Mouse (Mus musculus) right cerebral cortex, postnatal 14 days (tissue): ENCODE measurements around the gene Atrx.
"Not testable (repeated sequence)": the region's sequence is repeated elsewhere in the genome, so short reads cannot be mapped to it uniquely, and the experiment has no call there.

Source experiments
- DNase-seq: peaks from one replicate; pipeline ENCODE4 v3.0.0; 2022

Gene Atrx

DNA sequence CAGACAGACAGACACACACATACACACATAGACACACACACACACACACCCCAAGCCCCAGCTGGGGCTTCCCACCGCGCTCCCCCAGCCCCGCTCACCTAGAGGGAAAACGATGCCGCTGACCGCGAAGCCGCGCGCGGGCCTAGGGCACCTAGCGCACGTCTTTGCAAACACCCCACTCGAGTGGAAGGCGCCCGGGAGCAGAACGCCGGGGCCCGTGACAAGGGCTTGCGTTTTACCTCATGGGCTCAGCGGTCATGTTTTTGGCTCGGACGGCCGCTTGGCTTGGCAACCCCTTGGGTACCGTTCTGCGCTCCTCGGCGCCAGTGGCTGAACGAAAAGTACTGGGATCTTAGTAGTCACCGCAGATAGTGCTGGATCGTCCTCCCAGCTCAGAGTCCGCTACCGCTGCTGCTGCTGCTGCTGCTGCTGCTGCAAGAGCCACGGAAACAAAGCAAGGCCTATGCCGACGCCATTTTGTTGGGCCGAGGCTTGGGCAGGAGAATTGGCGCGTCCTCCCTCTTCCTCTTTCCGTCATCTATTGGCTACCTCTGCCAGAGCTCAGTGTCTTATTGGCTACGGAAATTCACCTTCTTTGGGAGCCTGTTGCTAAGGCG, at the start of gene Atrx:
Atrx (minus strand) TSS at position 543 of the 617 bp plus-strand sequence.
- peak; percentile 66 for DNase-seq

DNA sequence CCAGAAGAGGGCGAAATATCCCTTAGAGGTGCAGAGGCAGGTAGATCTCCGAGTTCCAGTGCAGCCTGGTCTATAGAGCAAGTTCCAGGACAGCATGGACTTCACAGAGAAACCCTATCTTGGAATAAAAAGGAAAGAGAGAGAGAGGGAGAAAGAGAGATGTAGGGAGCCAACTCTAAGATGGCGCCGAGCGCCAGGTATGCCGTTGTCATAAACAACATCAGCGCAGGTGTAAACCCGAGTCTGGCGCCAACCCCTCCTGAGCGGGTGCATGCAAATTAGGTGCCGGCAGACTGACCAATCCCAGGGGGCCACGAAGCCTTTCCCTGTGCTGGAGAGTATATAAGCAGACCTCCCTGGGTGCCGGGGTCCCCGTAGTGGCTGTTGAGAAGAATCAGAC, 27.9 kb upstream of the Atrx start:
- not testable (repeated sequence) for DNase-seq

DNA sequence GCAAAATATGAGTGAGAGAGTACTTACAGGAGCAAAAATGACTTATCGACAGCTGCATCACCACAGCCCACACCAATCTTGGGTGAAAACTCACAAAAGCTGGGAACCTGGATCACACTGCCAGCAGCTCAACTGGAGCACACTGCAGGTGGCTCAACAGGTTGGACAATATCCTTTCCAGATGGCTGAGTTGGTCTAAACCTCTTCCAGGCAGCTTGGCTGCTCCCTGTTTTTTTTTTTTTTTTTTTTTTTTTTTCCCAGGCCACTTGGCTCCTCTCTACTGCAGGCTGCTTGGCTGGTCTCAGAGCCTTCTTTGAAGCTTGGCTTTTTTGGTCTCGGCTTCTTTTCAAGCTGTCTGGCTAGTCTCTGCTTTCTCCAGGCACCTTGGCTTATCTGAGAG, 24.8 kb upstream of the Atrx start:
- no peak for DNase-seq

DNA sequence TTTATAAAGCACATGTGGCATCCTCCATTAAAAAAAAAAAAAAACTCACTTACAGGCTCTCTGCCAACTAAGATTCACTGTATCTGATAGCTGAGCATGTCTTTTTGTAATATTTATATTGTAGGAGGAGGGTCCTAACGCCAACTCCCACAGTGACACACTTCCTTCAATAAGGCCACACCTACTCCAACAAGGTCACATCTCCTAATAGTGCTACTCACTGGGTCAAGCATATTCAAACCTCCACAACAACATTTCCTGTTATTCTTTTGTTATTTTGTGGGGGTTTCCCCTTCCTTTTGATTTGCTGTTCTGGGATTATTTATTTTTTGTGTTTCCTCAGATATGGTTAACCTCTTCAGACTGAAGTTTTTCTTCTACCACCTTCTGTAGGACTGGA, 17.2 kb upstream of the Atrx start:
- DNase-seq, result no peak

DNA sequence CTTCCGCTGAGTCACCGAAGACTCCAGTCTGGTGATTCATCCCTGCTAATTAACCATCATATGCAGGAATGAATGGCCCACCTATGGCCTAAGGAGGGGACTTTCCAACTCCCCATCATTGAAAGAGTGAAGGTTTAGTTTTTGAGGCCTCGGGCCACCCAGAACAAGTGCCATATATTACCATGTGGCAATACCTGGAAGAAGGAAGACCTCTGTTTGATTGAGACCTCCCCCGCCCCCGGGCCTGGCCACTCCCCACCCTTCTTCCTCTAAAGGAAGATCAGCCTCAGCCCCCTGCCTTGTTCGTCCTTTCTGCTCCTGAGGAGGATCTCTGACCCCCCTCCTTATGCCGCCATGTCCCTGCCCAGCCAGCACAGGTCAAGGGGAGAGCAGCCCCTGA, 10.0 kb upstream of the Atrx start:
- no peak for DNase-seq

- no peak for DNase-seq
Measured at GRCm38 (mm10) chrX:105937736-105938135, 8.5 kb upstream of the Atrx start.

- no peak for DNase-seq
Measured at GRCm38 (mm10) chrX:105934341-105934740, 5.1 kb upstream of the Atrx start.

DNA sequence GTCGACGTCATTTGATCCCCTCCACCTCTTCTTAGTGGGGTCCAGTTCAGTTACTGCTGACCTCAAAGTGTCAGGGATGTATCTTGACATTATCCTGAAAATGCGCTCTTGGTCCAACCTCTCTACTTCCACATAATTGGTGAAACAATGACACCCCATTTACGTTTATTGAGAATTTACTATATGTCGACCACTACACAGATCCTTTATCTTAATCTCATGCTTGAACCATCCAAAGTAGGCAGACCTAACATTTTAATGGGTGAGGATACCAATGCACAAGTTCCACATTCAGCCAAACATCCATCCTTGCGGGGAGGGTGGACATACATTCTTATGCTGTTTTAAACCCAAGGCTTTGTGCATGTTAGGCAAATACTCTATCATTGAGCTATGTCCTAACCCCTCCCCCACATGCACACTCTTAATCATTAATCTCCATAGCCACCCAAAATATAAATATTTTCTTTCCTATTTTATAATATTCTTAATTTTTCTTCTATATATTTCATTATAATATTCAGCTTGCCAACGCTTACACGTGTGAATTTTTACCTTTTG, 355 bp upstream of the Atrx start:
- no peak for DNase-seq

DNA sequence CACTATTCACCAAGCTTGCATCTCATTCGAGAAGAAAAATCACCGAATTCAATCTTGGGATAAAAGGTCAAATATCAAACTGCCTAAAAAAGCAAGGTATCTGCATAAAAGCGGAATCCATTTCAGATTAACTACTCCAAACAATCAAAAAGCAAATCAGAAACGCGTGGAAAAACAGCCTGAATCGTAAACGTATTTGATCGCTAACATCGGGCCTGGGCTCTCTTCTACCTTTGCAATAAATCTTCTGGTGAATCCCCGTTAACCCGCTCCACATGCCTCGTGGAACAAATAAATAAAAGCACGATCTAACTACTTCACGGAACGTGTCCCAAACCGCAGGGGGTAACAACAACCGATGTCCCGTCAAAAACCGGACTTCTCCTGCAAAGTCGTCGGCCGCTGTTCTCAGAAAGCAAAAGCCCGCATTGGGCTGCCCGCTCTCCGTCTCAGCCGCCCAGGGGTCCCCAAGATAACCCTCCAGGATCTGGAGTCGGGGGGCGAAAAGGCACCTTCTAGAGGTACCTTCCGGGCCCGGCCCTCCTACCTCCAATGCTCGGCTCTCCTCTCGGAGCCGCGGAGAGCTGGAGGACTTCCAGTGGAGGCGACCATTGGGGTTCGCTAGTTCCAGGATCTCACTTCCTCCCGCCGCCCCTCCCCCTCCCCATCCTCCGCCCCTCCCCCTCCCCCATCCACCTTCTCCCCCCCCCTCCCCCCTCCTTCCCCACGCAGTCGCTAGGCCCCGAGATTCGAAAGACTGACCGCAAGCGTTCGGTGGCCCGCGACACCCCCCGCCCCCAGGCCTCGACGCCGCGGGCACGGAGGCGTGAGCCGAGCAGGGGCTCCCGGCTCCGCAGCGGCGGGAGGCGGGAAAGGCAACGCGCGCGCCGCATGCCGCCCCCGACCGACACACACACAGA, 1.0 kb downstream of the Atrx start:
- DNase-seq, result peak; percentile 27

GRCm38 (mm10) chrX:105926121-105926735, 3.0 kb downstream of the Atrx start:
- DNase-seq, result no peak

DNA sequence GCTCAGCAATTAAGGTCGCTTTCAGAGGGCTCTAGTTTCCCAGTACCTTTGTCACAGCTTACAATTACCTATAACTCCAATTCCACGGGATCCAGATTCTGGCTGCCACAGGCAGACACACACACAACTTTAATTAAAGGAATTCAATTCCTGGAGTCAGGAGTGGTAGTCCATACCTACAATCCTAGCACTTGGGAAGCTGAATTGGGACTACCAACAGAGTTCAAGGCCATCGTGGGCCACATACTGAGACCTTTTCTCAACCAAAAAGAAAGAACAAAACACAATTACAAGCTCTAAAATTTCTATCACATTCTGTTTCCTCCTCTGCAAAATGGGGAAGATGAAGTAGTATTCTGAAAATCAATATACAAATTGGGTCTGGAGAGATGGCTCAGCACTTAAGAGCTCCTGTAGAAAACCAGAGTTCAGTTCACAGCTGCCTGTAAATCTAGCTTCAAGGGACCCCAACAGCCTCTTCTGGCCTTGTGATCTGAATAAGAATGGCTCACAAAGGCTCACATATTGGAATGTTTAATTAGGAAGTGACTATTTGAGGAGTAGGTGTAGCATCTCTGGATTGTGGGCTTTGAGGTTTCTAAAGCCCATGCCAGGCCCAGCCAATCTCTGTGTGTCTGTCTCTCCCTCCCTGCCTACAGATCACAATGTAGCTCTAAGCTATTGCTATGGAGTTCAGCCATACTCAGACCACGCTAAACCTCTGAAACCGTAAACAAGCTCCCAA, 4.7 kb downstream of the Atrx start:
- no peak for DNase-seq

DNA sequence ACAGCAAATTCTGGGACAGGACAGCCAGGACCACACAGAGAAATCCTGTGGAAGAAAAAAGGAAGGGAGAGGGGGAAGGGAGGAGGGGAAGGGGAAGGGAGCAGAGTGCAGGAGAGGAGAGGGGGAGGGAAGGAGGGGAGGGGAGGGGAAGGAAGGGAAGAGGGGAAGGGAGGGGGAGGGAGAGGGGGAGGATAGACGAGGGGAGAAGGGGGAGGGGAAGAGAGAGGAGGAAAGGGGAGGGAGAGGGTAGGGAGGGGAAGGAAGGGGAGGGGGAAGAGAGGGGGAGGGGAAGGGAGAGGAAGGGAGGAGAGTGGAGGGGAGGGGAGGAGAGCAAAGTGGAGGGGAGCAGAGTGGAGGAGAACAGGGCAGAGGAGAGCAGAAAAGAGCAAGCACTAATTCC, 5.3 kb downstream of the Atrx start:
- DNase-seq, result no peak

DNA sequence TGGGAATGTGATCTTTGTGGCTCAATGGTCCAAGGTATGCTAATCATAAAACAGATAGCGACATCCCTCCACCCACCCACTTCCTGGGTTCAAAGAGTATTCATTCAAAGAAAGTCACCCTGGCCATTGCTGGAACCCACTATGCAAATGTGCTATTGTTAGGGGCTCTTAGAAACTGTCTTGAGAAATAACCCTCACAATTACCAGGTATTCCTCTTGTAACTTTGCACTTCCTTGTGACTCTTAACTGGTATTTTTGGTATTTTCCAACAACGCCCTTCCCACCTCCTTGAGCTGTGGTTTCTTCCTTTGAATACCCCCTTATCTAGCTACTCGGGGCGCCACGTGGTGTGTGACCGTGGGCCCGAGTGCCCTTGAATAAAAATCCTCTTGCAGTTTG, 6.2 kb downstream of the Atrx start:
- not testable (repeated sequence) for DNase-seq

GRCm38 (mm10) chrX:105921421-105921820, 7.8 kb downstream of the Atrx start:
- peak; percentile 17 for DNase-seq

- no peak for DNase-seq
Measured at GRCm38 (mm10) chrX:105911728-105912127, 17.5 kb downstream of the Atrx start.

DNA sequence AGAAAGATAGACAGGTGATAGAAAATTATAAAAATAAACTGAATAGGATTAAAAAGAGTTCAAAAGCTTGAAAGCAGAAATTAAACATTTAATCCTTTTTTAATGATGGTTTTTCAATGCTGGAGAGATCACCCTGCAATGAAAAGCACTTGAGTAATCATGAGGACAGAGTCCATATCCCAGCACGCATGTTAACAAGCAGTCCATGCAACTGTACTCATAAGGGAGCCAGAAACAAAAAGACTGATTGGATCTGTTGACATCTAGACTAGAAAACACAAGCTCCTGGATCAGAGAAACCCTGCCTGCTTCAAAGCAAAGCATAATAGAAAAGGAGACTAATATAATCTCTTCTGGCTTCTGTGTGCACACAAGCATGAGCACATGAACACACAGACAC, 27.6 kb downstream of the Atrx start:
- DNase-seq, result no peak

DNA sequence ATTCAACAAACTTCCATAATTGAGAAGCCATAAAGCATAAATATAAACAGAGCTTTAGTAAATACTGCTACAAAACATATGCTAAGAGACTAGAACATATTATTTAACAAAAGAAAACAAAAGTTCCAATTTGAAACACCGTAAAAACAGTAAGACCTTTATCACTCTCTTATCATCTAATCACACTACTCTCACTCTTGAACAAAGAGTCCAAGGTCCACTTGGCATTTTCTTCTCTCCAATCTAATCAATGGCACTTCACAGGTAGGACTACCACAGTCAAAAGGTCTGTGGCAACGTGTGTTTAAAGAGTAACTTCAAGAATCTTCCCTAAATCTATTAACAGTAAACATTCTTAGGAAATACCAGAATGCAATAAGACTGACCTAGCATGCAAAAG, 42.3 kb downstream of the Atrx start:
- DNase-seq, result no peak

- no peak for DNase-seq
Measured at GRCm38 (mm10) chrX:105864367-105864766, 64.8 kb downstream of the Atrx start.

DNA sequence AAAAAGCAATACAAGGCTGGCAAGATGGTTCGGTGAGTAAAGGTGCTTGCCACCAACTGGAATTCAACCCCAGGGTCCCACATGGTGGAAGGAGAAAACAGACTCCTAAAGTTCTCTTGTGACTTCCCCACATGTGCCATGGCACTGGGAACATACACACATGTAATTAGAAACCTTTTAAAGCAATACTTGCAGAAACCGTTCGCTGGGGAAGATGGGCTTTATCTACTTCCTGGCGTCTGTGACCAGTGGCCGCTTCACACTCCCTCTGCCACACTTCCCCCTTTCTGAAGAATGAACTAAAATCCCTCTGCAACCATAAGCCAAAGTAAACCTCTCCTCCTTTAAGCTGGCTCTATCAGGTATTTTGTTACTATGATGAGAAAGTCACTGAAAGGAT, 104.7 kb downstream of the Atrx start:
- no peak for DNase-seq

- no peak for DNase-seq
Measured at GRCm38 (mm10) chrX:105794806-105795403, 134.3 kb downstream of the Atrx start.

- DNase-seq, result no peak
Measured at GRCm38 (mm10) chrX:105773281-105773680, 155.9 kb downstream of the Atrx start.

GRCm38 (mm10) chrX:105767932-105768331, 161.3 kb downstream of the Atrx start:
- no peak for DNase-seq
